Mouse (Mus musculus) forebrain, postnatal 0 days (tissue): ENCODE measurements around the gene Rhoa. TPM values are rescaled to one million over a fixed set of nuclear protein-coding genes. Genes with fewer than 3 reads are reported as not detected.
A peak's percentile ranks its signal among the peaks of the same experiment; 100 is the strongest.

ENCODE experiments used
- ATAC-seq: fragments of 200-750 bp; cut with Nextera tagmentation; 2 replicates; pipeline ENCODE4 v1.8.0; 2017; ENCODE audit warnings: mild to moderate bottlenecking, moderate library complexity
- DNase-seq: peaks from one replicate; pipeline ENCODE4 v3.0.0-alpha.2; 2015
- H3K27ac ChIP-seq: fragments of 300-500 bp; sonication (generic); 2 replicates; pipeline ENCODE4 v1.5.1; 2014; ENCODE audit warnings: low read depth, mild to moderate bottlenecking, antibody characterized with exemption, low read length, moderate library complexity, mixed read lengths
- H3K27me3 ChIP-seq: fragments of 300-500 bp; sonication (generic); 2 replicates; pipeline ENCODE4 v1.6.1; 2014; ENCODE audit warnings: mild to moderate bottlenecking, low read length, mixed read lengths; ENCODE audit not compliant: insufficient read depth
- H3K36me3 ChIP-seq: fragments of 300-500 bp; sonication (generic); 2 replicates; pipeline ENCODE4 v1.6.1; 2014; ENCODE audit warnings: mild to moderate bottlenecking, moderate library complexity; ENCODE audit not compliant: insufficient read depth
- H3K4me1 ChIP-seq: fragments of 300-500 bp; sonication (generic); 2 replicates; pipeline ENCODE4 v1.6.1; 2014; ENCODE audit warnings: antibody characterized with exemption; ENCODE audit not compliant: insufficient read depth
- H3K4me2 ChIP-seq: fragments of 300-500 bp; sonication (generic); 2 replicates; pipeline ENCODE4 v1.6.1; 2014; ENCODE audit warnings: low read depth, mild to moderate bottlenecking, moderate library complexity
- H3K4me3 ChIP-seq: fragments of 300-500 bp; sonication (generic); 2 replicates; pipeline ENCODE4 v1.5.1; 2014; ENCODE audit warnings: low read depth, low read length, mixed read lengths
- H3K9ac ChIP-seq: fragments of 300-500 bp; sonication (generic); 2 replicates; pipeline ENCODE4 v1.6.1; 2014; ENCODE audit warnings: mild to moderate bottlenecking
- H3K9me3 ChIP-seq: fragments of 300-500 bp; sonication (generic); 2 replicates; pipeline ENCODE4 v1.6.1; 2016; ENCODE audit warnings: low read length
- CTCF ChIP-seq: sonication (generic); IDR thresholded peaks from 2 replicates; pipeline ENCODE4 v1.5.1; 2016; ENCODE audit warnings: antibody characterized with exemption, control low read depth, low read depth
- WGBS: fragments of 180-500 bp; shearing (Covaris S2); extraction: QIAGEN DNeasy Blood & Tissue Kit; methylation state at CpG from one replicate; pipeline ENCODE4 v1.1.7; 2014; 5-methylcytosine and 5-hydroxymethylcytosine counted together
- polyA plus RNA-seq: library from polyadenylated mRNA; unstranded; fragments of >200 nt; fragmentation: Nextera tagmentation; extraction: Ambion mirVana; gene quantifications from 2 replicates; pipeline ENCODE4 v1.2.1, GENCODE M21; 2015
- total RNA-seq: library from RNA; depleted of rRNA; stranded (reverse); fragments of >200 nt; gene quantifications from 2 replicates; pipeline ENCODE4 v1.2.3, GENCODE M21; 2014

The Rhoa gene
- total and polyA plus RNA-seq, 2 experiments from 2014 or later: 126 to 271 TPM

- Histone ChIP-seq H3K36me3 (peaks cover 6% of the 10 kb centered on the region), H3K9me3 (no peaks in the 10 kb centered on the region), H3K9ac (peak overlapping the region; percentile 70; the same call in 1 of the 2 replicates), H3K4me3 (peak overlapping the region; percentile 50), H3K4me2 (peak overlapping the region; percentile 80), H3K27me3 (no peaks in the 10 kb centered on the region), H3K4me1 (peaks cover 13% of the 10 kb centered on the region), H3K27ac (no peak overlapping the region)
- no peak for DNase-seq
- WGBS: 73% methylated on average over 10 of the region's 10 CpGs
- ATAC-seq: no peak
- no peak for TF ChIP-seq CTCF
Measured at GRCm38 (mm10) chr9:108340258-108341138, 34.6 kb downstream of the Rhoa start.

GRCm38 (mm10) chr9:108341139-108341475, 35.2 kb downstream of the Rhoa start:
- Histone ChIP-seq H3K27ac (no peak overlapping the region), H3K27me3 (no peaks in the 10 kb centered on the region), H3K4me3 (no peak overlapping the region), H3K9ac (no peak overlapping the region), H3K4me1 (peaks cover 13% of the 10 kb centered on the region), H3K36me3 (peaks cover 2% of the 10 kb centered on the region; the same call in 1 of the 2 replicates), H3K4me2 (no peak overlapping the region), H3K9me3 (no peaks in the 10 kb centered on the region)
- WGBS: 92% methylated on average over 5 of the region's 5 CpGs
- TF ChIP-seq CTCF: no peak
- DNase-seq (no peak), ATAC-seq (no peak)

GRCm38 (mm10) chr9:108341801-108342200, 35.9 kb downstream of the Rhoa start:
- no peak for ATAC-seq
- H3K9ac ChIP-seq: no peak overlapping the region

GRCm38 (mm10) chr9:108342301-108342831, 36.4 kb downstream of the Rhoa start:
- TF ChIP-seq CTCF: no peak
- WGBS: 48% methylated on average over 5 of the region's 5 CpGs
- ATAC-seq: no peak
- Histone ChIP-seq H3K4me1 (peaks cover 13% of the 10 kb centered on the region), H3K9ac (no peak overlapping the region), H3K27ac (no peak overlapping the region), H3K4me3 (no peak overlapping the region), H3K9me3 (no peaks in the 10 kb centered on the region), H3K36me3 (no peaks in the 10 kb centered on the region; the same call in 1 of the 2 replicates), H3K4me2 (no peak overlapping the region), H3K27me3 (no peaks in the 10 kb centered on the region)
- DNase-seq: no peak

More at GRCm38 (mm10) chr9:108341801-108342200, 35.9 kb downstream of the Rhoa start:
- Histone ChIP-seq H3K27ac (no peak overlapping the region), H3K27me3 (no peaks in the 10 kb centered on the region), H3K4me1 (peaks cover 13% of the 10 kb centered on the region), H3K9me3 (no peaks in the 10 kb centered on the region), H3K4me2 (no peak overlapping the region), H3K36me3 (no peaks in the 10 kb centered on the region; the same call in 1 of the 2 replicates), H3K4me3 (no peak overlapping the region)
- no peak for TF ChIP-seq CTCF
- no peak for DNase-seq

- 88% methylated on average over 3 of the region's 3 CpGs for WGBS
- no peak for TF ChIP-seq CTCF
- Histone ChIP-seq H3K27ac (no peak overlapping the region), H3K4me1 (peaks cover 15% of the 10 kb centered on the region), H3K9me3 (no peaks in the 10 kb centered on the region), H3K36me3 (no peaks in the 10 kb centered on the region; the same call in 1 of the 2 replicates), H3K9ac (no peak overlapping the region), H3K4me2 (no peak overlapping the region), H3K27me3 (no peaks in the 10 kb centered on the region), H3K4me3 (no peak overlapping the region)
- no peak for DNase-seq
- no peak for ATAC-seq
Measured at GRCm38 (mm10) chr9:108343331-108343730, 37.4 kb downstream of the Rhoa start.

GRCm38 (mm10) chr9:108343835-108344234, 37.9 kb downstream of the Rhoa start:
- DNase-seq (no peak), ATAC-seq (no peak)
- WGBS: 97% methylated on average over 1 of the region's 1 CpGs
- Histone ChIP-seq H3K36me3 (no peaks in the 10 kb centered on the region), H3K9ac (no peak overlapping the region), H3K4me1 (peaks cover 20% of the 10 kb centered on the region), H3K4me3 (no peak overlapping the region), H3K27ac (no peak overlapping the region), H3K27me3 (no peaks in the 10 kb centered on the region), H3K9me3 (no peaks in the 10 kb centered on the region), H3K4me2 (no peak overlapping the region)
- no peak for TF ChIP-seq CTCF

- no peaks in the 10 kb centered on the region for H3K9me3 ChIP-seq
- DNase-seq (no peak), ATAC-seq (no peak)
- H3K27ac ChIP-seq: no peak overlapping the region
- H3K36me3 ChIP-seq: no peaks in the 10 kb centered on the region
- H3K9ac ChIP-seq: no peak overlapping the region
- WGBS: 88% methylated on average over 4 of the region's 4 CpGs
- TF ChIP-seq CTCF: no peak
- no peak overlapping the region for H3K4me3 ChIP-seq
- H3K4me2 ChIP-seq: no peak overlapping the region
- peaks cover 23% of the 10 kb centered on the region for H3K4me1 ChIP-seq
- H3K27me3 ChIP-seq: no peaks in the 10 kb centered on the region
Measured at GRCm38 (mm10) chr9:108344471-108344870, 38.5 kb downstream of the Rhoa start.
